Mouse (Mus musculus): ENCODE data around the gene Scg3.
"Not testable (repeated sequence)": the region's sequence is repeated elsewhere in the genome, so short reads cannot be mapped to it uniquely, and the experiment has no call there.

The Scg3 gene

DNA sequence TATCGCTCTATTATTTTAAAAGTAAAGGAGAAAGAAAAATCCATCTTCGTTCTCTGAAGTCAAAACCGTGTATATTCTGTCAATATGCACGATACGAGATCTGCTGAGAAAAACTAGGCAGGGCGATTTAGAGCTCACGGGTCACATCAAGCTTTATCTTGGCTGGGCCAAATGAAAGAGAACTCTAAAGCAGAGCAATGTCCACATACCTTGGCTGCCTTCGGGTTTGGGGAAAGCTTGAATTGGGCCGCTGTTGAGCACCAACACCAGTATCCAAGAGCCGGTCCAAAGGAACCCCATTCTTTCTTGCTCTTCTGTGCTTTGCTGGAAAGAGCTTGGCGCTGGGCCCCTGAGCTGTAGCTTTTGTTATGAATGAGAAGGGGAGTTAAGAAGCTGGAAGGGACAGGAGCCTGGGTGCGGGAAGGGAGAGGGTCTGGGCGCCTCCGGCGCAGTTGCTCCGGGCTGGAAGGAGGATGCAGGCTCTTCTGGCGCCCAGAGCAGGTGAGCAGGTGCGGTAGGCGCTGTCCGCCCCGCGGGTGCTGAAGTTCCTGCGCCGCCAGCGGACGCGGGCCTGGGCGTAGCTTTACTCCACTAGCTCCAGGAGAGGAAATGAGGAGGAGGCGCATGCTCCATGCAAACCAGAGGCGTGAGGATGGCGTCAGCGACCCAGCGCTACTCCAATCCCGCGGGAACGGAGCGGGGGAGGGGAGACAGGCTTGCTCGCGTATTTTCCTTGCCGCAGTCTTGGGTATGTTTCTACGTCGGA lies at the start of gene Scg3:
Gene Scg3, minus strand, starts transcription at position 631 of the 766 bp plus-strand sequence.
- DNase-seq = peak; percentile 93

DNA sequence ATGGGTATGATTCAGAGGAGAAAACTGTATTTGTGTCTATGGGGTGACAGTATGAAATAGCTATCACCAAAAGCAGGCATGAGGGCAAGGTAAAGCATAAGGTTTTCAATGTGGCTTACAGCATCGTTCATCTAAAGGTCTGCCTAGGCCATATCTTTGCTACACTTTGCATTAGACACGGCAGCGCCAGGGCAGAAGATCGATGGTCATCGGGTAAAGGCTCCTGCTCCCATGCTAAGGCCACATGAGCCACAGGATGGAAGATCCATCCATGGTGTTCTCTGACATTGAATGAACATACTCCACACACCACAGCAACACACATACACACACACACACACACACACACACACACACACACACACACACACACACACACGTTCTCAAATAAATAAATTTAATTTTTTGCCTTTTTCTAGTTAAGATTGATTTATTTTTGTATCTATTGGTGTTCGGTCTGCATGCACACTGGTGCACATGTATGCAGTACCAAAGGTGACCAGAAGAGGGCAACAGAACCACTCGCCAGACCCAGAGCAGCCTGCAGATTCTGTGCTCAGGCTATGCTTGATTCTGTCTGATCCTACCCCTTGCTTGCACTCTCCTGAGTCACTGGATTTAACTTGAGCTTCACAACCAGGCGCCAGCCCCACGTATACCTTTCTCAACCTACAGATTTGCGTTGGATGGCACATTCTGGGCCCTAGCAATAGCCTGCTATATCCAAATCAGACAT lies 36.3 kb upstream of the Scg3 start:
- peak; percentile 74 for DNase-seq

DNA sequence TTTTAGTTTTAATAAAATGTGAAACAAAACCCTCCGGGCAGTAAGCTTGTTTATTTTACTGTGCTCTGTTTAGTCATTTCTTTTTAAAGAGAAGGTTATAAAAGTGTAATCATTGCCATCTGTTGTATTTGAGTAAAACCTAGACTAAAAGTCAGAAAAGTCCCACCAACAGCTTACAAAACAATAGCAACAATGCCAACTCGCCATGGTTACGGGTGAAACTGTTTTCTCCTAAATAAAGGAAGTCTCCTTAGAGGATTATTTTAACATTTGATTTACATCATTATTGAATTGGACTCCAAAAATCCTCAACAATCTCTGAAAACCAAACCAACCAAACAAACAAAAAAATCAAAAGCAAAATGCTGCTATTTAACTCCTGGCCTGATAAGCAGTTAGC lies 35.6 kb upstream of the Scg3 start:
- no peak for DNase-seq

DNA sequence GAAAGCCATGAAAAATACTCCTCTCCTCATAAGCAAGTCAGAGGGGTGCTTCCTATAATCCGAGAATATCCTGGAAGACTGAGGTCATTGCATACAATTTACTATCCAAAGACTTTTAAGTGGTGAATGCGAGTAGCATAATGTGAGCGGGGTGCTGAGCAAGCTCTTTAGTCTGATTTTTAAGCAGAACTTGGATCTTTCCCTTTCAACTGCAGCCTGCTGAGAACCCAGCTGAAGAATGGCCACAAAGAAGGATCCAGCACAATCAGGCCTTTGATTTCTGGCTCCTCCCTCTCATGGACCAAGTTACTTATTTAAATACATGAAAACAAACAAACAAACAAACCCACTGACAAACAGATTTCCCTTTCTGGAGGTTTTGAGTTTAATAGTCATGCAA lies 916 bp upstream of the Scg3 start:
- DNase-seq = no peak

DNA sequence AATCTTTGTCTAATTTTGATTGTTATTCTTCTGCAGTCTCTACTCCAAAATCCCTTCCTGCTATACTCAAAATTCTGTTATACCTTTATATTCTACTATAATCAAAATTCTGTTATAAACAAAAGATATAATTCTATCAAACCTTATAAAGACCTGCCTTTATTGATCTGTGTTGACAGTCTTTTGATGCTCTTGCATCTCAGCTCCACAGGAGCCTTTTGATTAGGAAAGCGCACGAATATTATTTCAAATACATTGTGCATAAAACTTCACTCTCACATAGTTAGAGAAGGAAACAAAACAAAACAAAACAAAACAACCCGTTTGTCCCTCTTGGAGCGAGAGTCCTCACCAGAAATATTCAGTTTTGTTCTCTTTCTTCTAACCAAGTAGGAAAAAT lies 436 bp upstream of the Scg3 start:
- DNase-seq = no peak

DNA sequence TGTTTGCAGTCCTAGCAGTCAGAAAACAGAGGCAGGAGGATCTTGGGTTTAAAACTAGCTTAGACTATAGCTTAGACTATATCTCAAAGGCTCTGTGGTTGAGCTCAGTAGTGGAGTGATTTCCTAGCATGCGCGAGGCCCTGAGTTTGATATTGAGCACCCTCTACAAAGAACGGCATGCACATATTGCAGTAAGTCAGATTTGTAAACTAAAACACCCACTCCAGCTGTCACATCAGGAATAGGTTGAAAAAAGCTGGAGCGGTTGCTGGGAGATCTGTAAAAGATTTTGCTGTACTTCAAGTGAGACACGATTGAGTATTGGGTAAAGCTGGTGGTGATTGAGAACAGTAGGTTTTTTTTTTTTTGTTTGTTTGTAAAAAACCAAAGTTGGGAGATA lies 3.2 kb downstream of the Scg3 start:
- no peak for DNase-seq

DNA sequence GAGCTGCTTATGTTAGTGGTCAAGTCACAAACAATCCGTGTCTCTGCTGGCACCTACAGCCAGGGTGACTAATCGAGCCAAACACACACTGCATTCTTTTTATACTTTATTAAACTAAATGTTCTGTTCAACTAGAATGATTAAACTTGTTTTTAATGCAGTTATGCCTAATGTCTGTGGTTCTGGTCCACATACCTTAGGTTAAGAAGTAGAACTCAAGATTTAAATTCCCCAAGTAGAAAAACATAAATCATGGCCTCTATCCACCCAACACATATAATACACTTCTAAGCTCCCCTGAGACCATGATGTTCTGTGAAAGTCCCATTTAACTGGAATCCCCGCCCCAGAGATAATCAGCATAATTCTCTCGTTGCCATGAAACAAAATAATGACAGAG lies 4.2 kb downstream of the Scg3 start:
- no peak for DNase-seq

DNA sequence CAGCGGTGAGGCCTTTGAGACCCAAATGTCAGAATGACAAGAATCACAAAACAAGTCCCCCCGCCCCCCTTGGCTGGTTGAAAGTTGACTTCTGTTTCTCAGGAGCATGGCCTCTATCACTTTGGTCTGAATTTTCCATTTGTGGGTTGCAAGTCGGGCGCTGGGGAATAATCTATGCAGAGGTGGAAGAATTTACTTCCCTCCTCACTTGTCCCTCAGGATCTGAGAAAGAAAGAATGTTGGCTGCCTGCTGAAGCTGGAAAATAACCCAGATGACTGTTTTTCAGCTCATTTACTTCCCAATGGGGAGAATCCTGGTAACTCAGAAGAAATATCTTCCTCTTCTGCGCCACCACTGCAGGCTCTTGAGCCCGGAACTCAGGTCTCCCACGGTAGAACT lies 5.5 kb downstream of the Scg3 start:
- DNase-seq = no peak

DNA sequence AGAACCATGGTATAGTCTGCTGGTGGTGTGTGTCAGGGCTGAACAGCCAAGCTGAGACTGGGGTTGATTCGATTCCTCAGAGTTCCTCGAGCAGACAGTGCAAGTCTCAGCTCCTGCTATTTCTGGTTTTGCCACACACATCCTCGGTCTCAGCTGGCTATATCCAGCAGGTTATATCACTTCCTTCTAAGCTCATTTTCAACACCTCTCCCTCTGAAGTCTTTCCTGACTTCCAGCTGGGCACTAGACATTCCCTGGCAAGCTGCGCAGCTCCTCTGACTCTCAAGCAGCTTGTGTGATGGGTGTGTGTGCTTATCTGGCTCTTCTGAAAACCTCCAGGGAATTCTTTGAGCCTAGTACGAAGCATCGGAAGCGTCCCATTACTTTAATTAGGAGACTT lies 7.6 kb downstream of the Scg3 start:
- DNase-seq = no peak

DNA sequence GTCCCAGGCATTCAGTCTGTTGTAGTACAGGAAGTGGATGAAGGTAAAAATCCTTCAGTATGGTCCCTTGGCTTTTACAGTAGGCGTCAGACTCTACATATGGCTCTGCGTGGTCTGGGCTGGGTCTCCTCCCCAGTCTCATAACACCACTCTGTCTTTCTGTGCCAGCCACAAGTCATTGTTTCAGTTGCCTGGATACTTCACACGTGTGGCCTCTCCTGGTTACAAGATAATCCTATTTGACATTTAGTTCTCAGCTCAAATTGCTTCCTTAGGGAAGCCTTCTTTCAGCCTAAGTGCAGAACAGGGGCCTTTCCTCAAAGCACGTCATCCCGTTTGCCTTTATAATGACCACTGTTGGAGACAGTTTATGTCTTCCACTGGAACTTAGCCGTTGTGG lies 11.1 kb downstream of the Scg3 start:
- DNase-seq = no peak

DNA sequence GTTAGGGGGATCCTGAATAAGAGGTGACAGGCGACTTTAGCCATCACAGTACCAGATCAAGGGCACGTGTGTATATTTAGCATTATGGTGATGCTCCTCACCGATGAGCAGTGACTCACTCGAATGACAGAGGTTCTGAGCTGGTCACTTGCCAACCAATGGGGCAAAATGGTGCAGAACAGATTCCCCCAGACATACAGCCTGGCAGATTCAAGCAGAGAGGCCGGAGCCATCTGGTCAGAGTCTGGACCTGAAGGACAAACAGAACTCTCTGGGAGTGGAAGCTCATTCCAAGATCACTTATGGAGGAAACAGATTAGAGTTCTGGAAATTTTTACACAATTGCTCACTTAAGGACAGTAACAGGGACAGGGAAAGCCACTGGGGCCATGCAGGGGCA lies 17.2 kb downstream of the Scg3 start:
- no peak for DNase-seq

DNA sequence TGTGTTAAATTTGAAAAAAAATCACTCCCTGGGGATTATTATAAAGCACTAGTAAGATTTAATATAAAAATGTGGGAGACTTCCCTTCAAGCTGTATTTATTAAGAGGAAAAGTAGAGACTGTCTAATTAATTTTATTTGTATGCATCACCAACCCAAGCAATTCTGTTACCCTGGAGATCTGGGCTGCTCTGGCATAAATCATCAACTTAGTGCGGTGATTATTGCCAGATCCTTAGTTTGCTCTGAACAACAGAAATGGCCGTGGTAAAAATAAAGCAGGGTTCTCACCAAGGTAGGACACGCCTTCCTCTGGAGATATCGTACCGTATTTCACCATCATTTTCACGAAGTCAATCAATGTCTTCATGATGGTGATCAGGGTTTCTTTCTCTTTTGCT lies 18.5 kb downstream of the Scg3 start:
- DNase-seq = no peak

DNA sequence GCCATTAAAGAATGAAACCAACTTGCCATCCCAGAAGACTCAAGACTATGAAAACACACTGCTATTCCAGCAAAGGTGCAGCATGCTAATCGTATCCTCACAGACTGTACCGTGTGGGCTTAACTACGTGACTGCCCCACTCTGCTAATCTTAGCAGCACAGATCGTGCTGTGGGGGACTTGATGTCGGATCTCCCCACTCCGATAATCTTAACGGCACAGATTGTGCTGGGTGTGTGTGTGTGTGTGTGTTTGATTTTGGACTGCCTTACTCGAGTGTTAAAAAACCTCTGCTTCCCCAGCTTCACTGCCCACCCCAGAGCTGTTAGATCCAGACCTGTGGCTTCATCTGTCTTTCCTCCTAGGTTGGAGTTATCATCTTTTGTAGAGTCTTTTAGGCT lies 22.9 kb downstream of the Scg3 start:
- no peak for DNase-seq

DNA sequence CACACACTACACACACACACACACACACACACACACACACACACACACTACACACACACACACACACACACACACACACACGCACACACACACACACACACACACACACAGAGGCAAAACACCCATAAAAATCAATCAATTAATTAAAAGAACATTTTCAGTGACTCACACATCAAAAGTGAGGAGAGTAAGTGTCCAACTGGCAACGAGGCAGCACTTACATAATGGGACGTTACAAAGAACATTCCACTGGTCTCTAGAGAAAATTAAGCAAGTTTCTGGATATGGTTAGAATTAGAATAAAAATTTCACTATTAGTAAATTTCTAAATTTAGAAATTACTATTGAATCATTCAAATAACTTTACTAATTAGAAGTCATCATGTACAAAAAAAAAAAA lies 27.4 kb downstream of the Scg3 start:
- not testable (repeated sequence) for DNase-seq

DNA sequence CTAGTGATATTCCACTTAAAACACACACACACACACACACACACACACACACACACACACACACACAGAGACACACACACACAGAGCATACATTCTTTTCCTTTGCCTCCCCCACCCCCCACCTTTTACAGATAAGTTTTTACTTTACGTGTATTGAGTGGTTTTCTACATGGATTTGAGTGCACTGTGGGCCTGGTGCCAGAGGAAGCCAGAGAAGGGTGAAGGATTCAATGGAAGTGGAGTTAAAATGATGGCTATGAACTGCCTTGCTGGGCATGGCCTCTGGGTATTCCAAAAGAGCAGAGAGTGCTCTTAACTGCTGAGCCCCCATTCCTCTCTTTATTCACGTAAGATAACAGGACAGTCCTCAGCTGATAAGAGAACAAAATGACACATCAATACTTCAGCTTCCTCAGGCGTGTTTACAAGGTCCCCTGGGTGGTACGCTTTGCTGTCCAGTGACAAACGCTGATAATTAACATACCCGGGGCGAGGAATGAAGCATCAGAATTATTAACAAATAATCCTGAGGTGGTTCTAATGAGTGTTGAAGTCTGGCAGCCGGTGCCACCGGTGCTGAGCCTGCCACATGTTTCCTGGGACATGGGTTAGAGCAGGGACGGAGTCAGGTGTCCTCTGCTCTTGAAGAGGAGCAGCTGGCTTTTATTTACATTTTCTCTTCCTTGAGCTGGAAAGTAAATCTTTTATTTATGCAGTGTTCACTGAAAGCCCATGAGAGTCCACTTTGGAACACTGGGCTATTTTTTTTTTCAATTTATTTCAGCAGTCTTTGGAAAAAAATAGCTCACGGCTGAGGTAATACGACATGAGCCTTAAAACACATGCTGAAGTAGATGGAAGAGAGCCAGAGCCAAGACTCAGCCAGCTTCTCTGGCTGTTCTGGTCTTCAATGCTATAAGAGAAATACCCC lies 29.6 kb downstream of the Scg3 start:
- DNase-seq = peak; percentile 19

DNA sequence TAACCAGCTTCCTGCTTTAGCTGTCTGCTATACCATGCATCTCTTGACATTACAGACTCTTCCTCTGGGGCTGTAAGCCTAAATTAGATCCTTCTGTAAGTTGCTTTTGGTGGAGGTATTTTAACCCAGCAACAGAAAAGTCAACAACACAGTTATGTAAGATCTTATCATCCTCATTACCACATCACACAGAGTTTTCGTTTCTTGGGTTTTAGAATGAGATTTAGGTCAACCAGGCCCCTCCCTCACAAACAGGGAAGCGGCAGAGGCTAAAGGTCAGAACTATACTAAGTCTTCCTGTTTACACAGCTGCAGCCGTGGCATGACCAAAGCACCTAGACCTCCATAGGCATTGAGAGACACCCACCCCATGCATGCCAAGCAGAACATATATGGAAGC lies 38.5 kb downstream of the Scg3 start:
- no peak for DNase-seq

DNA sequence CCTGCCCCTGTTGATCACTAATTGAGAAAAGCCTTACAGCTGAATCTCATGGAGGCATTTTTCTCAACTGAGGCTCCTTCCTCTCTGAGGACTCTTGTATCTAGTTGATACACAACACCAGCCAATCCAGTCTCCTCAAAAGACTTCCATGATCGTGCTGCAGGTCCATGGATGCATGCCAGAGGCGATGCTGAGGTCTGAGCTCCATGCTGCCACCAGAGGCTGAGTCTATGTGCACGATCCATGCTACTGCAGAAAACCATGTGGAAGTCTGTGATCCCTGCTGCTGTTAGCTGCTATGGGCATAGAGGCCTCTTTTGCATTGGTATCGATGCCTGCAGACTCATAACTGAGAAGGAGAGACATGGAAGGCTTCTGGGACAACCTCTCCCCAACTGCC lies 49.6 kb downstream of the Scg3 start:
- DNase-seq = no peak

DNA sequence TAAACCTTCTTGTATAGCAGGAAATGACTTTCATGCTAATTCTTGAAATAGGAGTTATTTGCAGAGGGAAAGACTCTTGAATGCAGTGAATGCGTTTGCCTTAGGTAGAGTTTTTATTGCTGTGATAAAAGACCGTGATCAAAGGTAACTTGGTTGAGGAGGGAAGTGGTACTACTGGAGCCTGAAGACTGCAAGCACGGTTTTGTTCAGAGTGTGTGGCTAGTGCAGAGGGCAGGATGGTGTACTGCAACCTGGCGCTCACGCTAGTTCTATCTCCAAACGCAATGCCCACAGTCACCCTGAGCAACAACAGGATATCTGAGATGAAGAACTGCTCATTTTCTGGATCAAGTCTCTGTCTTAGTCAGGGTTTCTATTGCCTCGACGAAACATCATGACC lies 50.3 kb downstream of the Scg3 start:
- DNase-seq = no peak

DNA sequence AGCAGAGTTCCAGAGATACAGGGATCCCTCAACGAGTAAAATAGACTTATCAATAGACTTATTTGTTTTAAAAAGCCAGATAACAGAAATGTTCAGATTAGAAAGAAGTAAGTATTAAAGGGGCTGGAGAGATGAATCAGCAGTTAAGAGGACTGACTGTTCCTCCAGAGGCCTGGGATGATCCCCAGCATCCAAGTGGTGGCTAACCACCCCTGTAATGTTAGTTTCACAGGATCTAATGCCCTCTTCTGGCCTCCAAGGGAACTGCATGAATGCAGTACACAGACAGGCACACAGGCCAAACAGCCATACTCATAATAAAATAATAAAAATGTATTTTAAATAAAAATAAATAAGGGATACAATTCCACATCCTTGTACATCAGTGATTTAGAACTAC lies 51.0 kb downstream of the Scg3 start:
- DNase-seq = peak; percentile 48

DNA sequence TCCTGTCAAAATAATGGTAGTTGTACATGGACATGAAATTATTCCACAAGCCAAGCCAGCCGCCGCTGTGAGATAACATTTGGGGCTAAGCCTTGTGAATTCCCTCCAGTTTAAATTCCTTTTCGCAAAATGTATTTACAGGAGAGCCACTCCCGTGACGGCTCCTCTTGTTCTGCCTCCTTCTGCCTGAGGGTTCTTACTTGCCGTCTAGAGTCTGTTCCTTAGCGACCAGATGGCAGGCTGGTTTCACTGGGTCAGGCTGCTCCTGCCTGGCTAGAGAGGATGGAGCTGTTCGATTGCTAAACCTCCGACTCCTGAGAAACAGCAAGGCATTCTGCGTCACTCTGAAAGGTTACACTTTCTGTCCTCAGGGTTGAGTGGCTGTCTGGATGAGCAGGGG lies 51.7 kb downstream of the Scg3 start:
- peak; percentile 23 for DNase-seq

DNA sequence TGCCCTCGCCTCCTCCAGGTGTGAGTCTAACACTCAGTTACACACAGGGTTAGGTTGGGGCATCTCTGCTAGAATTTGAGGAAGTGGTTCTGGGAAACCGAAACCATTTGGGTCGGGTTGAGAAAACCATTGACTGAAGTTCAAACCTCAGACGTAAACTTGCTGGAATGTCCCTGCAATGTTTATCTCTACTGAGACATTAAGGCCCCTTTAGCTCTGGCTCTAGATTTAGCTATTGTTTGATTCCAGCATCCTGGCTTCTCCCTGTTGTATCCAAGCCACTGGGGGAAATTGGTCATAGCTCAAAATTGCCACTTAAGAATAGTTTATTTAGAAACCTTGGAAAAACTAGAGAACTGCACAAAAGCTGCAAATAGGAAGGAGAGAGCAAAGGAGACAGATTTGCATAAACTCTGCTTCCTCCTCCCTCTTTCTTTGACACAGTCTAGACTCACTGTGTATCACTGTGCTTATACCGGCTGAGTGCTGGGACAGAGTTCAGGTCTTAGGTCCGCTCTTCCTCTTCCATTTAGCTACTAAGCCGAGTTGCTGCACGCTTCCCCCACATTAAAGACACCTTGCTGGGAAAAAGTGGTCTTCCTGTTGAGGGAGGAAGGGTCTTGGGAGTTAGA lies 52.9 kb downstream of the Scg3 start:
- no peak for DNase-seq

DNA sequence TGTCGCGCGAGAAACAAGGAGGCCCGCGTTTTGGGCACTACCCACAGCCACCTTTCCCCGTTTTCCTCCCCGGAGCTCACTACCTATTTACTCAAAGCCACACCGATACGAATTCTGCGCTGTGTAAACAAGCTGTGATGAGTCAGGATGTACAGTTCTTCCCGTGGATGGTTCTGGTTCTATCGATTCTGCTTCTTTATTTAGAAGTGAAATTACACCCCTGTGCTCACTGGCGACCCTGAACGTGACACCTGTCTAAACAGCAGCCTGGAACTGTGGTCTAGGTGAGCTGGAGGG lies 57.6 kb downstream of the Scg3 start:
- DNase-seq = no peak

DNA sequence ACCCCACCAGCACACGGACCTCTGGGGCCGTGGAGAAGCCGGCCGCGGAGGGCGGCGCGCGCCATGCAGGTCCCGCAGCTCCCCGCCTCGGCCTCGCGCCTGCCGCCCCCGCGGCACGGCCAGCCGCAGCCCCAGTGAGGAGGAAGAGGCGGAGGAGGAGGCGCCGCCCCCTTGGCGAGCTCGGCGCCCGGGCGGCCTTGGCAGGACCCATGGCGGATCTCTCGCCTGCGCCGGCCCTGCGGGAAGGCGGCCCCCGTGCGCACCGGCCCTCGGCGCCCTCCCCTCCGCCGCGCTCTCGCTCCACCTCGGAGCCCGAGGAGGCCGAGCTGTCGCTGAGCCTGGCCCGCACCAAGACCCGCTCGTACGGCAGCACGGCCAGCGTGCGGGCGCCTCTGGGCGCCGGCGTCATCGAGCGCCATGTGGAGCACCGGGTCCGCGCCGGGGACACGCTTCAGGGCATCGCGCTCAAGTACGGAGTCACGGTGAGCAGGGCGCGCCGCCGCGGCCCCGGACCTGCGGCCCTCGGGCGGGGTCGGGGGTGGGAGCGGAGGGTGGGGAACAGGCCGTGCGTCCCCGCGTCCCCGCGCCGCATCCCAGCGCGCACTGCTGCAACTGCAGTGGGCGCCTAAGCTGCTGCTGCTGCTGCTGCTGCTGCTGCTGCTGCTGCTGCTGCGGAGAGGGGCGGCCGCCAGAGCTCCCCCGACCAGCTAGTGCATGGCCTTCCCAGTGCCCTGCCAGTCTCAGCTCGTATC lies 58.1 kb downstream of the Scg3 start, which contains the start of gene Lysmd2:
Gene Lysmd2, plus strand, starts transcription at position 186 of the 752 bp plus-strand sequence.
- DNase-seq = peak; percentile 84

Measured in retina, postnatal 1 day (tissue).